Mouse (Mus musculus) erythroblast, adult 5-6 weeks (primary cell): ENCODE data around the gene Fgfr2. TPM values are rescaled to one million over a fixed set of nuclear protein-coding genes. Genes with fewer than 3 reads are reported as not detected.
"Not testable (repeated sequence)": the region's sequence is repeated elsewhere in the genome, so short reads cannot be mapped to it uniquely, and the experiment has no call there.

Experiments used
- ATAC-seq: replicated peaks from 2 replicates; pipeline ENCODE4 v1.8.0; 2016; ENCODE audit warnings: moderate number of reproducible peaks, mild to moderate bottlenecking, moderate TSS enrichment, inconsistent platforms; ENCODE audit not compliant: poor library complexity, low FRiP score, severe bottlenecking
- total RNA-seq, 2 experiments: library from RNA; stranded (forward) in 1 of 2; stranded (reverse) in 1 of 2; fragments of 150-400 nt in 1 of 2; fragments of 200-764, 138-1000 nt in 1 of 2; gene quantifications; 2 replicates each; pipeline versions ENCODE4 v1.2.3 to v1.2.4; 2015 to 2017; ENCODE audit warnings: low replicate concordance in 2 of 2

Fgfr2 gene
- total RNA-seq, 2 experiments from 2014 or later: 4.8 TPM; not detected in 1

DNA sequence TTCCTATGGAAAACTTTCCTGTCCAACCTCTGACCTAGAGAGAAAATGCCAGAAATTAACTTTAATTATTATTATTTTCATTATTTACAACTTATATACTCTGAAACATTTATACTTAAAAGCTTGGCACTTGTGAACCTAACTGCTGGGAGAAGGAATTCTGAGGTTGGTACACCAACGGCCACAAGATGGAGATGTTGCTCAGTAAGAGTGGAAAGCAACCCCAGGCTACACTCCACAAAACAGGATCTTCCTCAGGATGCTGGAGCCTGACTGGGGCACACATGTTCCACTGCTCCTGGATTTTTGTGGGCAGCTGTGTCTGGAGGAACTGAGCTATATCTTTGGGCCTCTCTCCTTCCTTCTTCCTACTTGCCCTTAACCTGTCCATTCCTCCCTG lies 1690.9 kb downstream of the Fgfr2 start:
- ATAC-seq: no peak

DNA sequence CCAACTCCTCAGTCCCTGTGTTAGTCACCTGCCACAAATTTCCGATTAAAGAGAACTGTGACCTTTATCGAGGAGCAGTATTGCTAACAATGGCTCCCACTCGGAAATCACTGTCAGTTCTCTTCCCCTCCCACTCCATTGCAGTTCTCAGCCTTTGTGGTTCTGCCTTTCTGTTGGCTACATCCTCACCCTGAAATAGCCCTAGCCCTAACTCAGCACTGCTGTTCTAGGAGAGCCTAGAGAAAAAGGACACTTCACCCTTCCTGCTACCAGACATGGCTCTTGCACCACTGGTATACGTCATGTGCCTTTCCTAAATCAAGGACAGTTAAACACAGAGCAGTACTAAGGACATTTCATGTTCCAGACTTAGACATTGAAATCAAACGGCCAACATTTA lies 1695.8 kb downstream of the Fgfr2 start:
- no peak for ATAC-seq

DNA sequence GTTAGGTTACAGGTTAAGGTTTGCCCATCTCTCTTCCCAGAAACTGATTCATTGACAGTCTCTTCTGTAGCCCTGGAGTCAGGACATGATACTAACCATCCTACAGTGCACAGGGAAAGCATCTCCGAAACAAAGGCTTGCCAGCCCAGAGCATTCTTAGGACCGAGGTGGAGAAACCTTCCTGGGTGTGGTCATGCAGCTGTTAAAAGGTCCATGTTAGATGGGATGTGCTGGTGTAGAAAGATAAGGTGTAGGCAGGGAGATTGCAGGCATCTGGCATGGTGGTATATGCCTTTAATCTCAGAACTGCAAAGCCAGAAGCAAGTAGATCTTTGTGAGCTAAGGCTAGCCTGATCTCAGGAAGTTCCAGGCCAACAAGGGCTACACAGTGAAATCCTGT lies 1698.2 kb downstream of the Fgfr2 start:
- peak; percentile 98 for ATAC-seq

DNA sequence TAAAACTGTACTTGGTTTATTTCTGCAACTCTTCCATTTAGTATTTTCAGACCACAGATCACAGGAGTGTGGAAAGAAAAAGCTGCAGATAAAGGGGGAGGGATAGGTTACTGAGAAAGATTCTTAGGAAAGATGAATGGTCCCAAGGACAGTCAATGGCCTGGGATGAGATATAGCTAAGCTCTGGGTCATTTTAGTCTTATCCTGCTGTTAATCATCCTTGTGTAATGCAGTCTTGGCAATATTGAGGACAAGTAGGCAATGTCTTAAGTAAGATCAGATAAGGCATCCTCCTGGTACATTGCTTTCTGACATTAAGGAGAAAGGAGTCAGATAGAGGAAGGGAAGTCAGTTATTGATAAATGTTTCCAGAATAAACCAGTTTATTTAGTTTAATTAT lies 1705.5 kb downstream of the Fgfr2 start:
- ATAC-seq: no peak

DNA sequence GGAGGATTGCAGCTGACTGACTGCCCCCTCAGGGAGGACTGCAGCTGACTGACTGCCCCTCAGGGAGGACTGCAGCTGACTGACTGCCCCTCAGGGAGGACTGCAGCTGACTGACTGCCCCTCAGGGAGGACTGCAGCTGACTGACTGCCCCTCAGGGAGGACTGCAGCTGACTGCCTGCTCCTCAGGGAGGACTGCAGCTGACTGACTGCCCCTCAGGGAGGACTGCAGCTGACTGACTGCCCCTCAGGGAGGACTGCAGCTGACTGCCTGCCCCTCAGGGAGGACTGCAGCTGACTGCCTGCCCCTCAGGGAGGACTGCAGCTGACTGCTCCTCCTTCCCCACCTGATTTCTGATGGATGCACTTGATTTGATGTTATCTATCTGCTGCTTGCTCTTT lies 1706.4 kb downstream of the Fgfr2 start:
- ATAC-seq: not testable (repeated sequence)

DNA sequence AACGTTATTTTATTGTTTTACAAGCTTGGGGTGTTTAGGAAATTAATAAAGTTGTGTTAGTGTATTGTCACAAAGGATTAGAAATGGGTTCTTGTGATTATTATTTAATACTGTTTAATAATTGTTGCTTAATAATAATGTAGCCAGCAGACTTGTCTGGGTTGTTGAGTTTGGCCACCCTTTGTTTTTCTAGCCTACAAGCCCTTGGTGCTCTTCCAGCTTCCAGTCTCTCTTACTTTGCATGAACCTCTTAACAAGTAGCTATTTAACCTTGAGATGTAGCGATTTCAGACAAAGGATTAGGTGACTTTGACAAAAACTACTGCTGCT lies 1711.2 kb downstream of the Fgfr2 start:
- no peak for ATAC-seq

DNA sequence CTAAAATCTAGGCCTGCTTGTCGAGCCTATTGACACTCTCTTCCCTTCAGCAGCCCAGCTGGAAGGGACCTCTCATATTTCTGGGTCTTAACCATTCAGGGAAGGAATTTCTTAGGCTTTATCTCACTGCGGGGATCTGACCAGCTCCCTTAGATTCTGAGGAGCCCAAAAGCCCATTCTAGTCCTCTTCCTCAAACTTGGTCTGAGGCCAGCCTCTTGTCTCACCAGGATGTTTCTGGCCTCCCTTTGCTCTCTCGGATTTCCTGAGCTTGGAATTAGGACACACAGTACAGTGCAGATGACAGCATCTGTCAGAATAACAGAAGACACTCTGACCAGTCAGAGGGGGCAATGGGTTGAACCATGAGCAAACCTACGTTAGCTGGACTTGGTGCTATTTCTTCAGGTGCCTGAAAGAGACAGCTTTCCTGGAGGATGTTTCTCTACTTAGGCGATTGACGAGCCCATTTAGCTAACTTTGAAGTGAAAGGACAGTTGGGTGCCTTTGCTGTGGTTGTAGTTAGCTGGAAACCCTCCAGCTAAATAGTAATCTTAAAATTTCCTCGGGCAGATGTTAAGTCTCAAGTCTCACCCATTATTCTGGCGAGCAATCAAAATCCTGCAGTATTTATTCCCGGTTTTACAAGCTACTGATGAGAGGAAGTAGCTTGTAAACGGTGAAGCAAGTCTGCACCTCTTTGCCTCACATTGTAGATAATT lies 1711.8 kb downstream of the Fgfr2 start:
- ATAC-seq: no peak

DNA sequence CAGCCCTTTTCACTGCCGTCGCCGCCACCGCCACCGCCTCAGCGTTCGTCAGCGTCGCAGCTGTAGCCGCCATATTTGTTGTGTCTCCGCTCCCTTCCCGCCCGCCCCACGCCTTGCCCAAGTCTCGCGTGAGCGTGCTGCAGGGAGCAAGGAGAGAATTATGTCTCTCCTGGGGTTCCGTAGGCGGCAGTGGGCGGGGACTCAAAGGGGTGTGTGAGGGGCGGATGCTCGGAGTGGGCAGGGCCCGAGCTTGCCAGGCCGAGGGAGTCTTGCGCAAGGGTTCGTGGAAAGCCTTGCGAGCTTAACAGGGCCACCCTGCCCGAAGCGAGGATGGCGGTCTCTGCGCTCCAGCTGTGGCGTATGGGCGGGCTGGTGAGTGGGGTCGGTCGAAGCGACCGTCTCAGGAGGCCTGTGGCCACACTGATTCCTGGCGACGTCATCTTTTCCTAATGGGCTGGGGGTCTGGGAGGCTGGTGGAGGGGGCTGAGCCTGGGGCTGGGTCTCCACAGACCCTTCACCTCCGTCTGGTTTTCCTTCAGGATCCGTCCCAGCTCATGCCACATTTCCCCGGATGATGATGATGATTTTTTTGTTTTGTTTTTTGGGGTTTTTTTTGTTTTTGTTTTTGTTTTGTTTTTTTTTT lies 1712.6 kb downstream of the Fgfr2 start, which contains the start of the genes Ikzf5 and Acadsb:
Gene Ikzf5 (minus strand): TSS at position 106 of the 643 bp plus-strand sequence.
Gene Acadsb (plus strand): TSS at position 186 of the 643 bp plus-strand sequence.
- ATAC-seq: peak; percentile 98

DNA sequence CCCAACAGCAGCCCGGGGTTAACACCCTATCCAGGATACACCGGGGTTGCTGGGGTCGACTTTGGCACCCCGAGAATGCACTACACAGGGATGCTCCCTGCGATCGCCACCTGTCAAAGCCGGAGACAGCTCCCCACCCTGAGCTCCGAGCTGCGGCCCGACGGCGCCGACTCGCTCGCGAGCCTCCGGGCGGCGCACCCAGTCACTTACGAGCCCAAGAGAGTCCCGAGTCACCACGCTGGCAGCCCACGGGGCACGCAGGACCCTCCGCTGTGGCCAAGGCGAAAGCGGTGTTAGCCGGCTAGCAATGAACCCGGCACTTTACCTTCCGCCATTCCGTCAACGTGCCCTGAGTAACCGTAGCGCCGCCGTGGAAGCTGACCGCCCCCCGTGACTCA lies 1713.2 kb downstream of the Fgfr2 start:
- ATAC-seq: peak; percentile 68

DNA sequence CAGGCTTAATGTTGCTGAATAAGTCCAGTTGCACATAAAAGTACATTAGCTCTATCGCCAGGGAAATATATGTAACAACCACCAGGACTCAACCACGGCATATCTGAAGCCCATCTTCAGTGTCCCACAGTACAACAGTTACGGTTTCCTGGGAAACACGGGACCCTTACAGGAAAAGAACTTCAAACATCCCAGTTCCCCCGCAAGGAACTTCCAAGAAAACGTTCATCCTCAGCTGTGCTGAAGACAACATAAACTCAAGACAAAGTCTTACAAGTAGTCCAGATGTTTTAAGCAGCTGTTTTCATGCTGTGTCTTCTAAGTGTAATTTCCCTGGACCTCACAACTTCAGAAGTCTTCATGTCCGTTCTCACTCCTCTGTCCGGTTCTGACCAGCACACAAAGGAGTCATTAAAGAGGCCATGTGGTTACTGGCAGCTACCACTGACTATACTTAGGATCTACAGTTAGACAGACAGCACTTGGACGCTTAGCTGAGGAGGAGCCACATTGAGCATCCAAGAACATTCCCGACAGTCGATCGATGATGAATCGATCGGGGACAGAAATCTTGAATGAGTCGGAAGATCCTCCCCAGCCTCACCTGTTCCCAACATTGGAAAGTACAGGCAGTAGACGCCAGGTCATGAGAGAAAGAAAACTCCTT lies 1713.7 kb downstream of the Fgfr2 start:
- peak; percentile 48 for ATAC-seq

DNA sequence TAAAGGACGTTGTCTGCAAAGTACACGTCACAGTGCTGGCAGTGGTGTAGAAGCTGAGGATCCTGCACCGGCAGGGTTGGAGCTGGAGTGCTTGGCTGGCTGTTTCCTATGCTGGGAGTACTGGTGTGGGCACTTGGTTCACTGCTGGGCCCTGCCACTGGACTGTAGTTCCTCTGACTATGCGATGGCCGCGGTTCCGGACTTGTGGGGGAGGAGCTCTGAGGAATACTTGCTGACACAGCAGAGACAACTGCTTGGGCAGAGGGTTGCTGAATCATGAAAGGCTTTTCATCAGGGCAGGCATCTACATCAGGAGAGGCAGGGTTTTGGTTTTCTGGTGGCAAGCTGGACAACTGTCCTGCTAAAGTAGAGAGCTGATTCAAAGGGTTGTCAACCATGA lies 1731.4 kb downstream of the Fgfr2 start:
- not testable (repeated sequence) for ATAC-seq

DNA sequence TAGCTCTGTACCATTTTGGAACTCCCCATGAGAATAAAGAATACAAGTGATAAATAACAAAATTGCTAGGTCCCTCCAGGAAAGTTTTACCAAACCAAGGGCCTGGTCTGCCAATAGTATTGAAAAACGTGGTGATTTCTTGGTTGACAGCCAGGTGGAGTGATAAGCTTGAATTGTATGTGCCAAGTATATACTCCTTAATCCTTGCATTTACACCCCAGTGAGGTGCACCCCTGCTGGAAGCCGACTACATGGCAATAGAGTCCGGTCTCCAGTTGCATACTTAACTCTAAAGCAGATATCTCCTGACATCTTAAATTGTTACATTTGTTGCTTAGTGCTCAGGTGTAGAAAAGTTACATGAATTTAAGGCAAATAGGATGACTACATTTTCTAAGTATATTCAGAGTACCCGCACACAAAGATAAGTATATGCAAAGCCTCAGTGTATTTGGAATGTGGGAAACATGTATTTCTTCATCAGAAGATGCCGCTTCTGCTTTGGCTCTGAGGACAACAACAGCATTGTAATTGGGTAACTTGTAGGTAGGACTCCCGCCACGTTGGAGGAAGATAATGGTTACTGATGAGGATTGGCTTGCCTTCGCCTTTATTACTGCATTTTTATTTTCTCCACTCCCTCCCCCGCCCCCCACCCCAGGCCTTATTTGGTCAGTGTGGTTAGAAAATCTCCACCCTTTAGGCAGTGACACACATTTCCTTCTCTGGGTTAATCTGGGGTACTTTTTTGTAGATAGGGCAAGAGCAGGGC lies 1751.1 kb downstream of the Fgfr2 start:
- no peak for ATAC-seq

DNA sequence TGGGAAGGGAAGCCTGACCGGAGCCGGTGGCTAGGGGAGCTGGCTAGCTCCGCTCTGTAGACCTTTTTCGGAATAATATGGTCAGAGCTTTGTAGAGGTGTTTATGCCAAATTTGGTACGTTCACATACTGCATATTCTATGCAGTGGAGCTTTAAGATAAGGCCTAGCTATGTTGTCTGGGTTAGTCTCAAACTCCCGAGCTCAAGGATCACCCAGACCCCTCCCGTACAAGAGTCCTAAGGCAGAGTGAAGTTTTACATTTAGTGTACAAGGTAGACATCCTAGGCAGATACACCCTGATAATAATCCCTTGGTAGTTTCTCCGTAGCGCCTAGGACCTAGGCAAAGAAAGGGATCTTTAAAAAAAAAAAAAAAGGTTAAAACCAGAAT lies 1751.7 kb downstream of the Fgfr2 start:
- no peak for ATAC-seq

DNA sequence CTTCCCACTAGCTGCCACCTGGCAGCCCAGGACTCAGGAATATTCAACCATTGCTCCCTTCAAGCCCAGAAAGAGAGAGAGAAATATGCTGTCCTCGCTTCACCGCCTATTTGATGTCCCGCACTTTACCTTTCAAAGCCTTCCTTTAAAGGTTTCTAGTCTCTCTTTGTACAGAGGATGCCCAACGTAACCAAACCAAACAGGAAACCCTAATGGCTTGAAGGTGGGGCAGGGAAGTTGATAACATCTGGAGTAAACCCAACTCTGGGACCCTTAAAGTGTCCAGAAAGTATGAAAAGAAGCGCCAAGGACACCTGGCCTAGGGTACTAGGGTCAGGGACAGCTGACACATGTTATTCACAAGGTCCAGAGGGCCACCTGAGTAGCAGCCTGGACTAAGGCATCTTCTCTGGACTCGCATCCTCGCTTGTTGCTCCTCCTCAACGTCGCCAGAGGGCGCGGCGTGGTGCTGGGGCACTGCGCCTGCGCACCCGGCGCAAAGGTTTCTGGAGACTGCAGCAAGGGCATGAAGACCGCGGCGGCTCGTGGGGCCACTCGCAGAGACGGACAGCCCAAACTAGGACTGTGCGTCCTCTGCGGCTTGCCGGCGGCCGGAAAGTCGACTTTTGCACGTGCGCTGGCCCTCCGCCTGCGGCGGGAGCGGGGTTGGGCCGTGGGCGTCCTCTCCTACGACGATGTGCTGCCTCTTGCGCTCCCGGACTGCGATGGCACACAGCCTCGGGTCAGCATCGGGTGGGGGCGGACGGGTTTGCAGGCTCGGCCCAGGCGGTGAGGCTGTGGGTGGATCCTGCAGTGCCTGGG lies 1752.3 kb downstream of the Fgfr2 start, which contains the start of gene Pstk:
Gene Pstk (plus strand): TSS at position 494 of the 822 bp plus-strand sequence.
- ATAC-seq: peak; percentile 99

DNA sequence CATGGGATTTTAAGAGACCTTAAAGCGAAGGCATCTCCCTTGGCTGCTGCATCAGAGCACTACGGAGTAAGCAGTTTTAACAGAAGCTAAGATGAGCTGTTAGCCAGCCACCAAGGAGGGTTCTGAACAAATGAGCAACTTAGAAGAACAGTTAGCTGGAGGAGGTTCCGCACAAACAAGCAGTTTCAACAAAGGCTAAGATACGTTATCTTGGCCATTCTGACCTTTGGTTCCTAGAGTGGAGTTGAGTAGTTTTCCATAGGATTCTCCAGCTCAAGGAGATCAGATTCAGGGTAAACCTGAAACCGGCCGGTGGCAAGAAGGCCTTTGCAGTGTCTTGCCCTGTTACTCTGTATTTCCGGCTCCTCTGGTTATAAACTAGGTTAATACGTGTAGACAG lies 1759.0 kb downstream of the Fgfr2 start:
- no peak for ATAC-seq

DNA sequence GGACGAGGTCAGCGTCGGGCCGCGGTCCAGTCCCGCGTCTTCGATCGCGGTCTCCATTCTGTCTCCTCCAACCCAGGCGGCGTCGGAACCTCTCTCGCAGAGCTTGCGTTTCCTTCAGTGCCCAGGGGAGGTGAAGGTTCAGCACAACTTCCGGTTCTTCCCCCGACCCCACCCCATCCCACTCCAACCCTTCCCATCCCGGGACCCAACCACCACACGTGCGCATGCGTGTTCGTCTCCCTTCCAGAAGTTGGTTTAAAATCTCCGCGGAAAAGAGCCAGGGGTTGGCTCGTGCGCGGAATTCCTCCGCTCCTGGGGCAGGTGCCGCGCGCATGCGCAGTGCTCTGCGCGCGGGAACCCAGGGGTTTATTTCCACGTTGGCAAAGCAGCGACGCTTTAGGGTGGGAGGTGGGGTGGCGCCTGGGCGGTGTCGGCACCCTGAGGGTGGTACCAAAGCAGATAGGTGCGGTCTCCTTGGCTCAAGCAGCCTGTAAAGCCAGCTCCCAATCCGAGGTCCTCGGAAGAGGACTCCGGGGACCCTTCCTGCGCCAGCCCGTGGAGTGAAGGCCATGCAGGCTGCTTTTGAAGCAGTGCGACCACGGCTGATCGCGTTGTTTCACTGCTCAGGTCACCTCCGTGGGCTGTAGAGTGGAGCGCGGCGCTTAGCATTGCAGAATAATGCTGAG lies 1760.4 kb downstream of the Fgfr2 start, which contains the start of gene 2310057M21Rik:
Gene 2310057M21Rik (minus strand): TSS at position 145 of the 686 bp plus-strand sequence.
- peak; percentile 93 for ATAC-seq

DNA sequence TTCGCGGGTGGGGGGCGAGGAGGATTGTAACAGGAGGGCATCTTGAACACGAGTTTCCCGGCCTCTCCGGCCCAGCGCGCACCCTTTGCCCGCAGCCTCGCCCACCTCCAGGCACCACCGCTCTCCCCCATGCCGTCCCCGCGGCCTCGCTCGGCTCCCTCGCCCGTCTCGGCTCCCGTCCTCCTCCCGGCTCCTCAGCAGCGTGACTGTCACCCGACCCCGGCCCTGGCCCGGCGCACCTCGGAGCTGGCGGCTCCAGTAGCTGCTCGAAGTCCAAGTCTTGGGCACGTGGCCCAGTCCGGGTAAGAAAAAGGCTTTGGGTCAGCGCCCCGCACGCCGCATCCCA lies 1760.9 kb downstream of the Fgfr2 start:
- ATAC-seq: peak; percentile 50

DNA sequence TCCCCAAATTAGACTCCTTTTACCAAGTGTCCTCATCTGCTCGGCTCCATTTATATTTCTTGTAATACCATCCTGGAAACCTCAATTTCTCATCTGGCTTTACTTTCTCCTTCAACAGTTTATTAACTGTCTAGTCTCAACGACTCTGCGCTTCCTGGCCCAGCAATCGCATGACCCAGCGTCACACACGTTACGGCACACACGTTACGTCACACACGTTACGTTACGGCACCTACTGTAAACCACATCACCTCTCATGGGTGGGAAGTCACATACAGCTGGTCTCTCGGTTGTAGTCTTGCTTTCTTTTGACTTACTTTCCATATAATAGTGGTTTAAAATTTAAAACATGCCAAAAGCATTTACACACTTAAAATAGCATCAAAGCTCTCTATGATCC lies 1767.0 kb downstream of the Fgfr2 start:
- no peak for ATAC-seq
